Mouse (Mus musculus): ENCODE measurements around the gene Ccdc28b. TPM values are rescaled to one million over a fixed set of nuclear protein-coding genes. Genes with fewer than 3 reads are reported as not detected.
A peak's percentile ranks its signal among the peaks of the same experiment; 100 is the strongest.

Ccdc28b gene
- polyA plus RNA-seq, 1 experiment from 2014 or later = 88.3 TPM

- 0 out of 2 replicates have a peak, but pooled peaks have one; percentile 36 for ATAC-seq (ENCODE audit: low FRiP score, low read depth)
- Histone ChIP-seq H3K4me2 (replicated peaks) (no peak overlapping the region), H3K9me3 (no peaks in the 10 kb centered on the region), H3K27me3 (no peaks in the 10 kb centered on the region), H3K9ac (replicated peaks) (no peak overlapping the region; the same call in 1 of the 2 replicates), H3K4me1 (no peaks in the 10 kb centered on the region), H3K4me3 (no peak overlapping the region), H3K36me3 (peaks cover 52% of the 10 kb centered on the region), H3K27ac (replicated peaks) (no peak overlapping the region)
- 81% methylated on average over 12 of the region's 12 CpGs for WGBS
Observed at GRCm38 (mm10) chr4:129609139-129609631, 14.6 kb downstream of the Ccdc28b start.

- no peaks in the 10 kb centered on the region for H3K9me3 ChIP-seq
- H3K27ac ChIP-seq (replicated peaks) = peak overlapping the region; percentile 22
- no peak overlapping the region for H3K4me2 ChIP-seq (replicated peaks)
- no peak overlapping the region for H3K9ac ChIP-seq (replicated peaks)
- peak; percentile 73 for ATAC-seq (ENCODE audit: low FRiP score, low read depth)
- H3K4me3 ChIP-seq = no peak overlapping the region
- no peaks in the 10 kb centered on the region for H3K27me3 ChIP-seq
- WGBS = 42% methylated on average over 7 of the region's 7 CpGs
- H3K4me1 ChIP-seq = no peaks in the 10 kb centered on the region
- H3K36me3 ChIP-seq = peaks cover 58% of the 10 kb centered on the region
Observed at GRCm38 (mm10) chr4:129608426-129609025, 15.2 kb downstream of the Ccdc28b start.

- H3K9me3 ChIP-seq = no peaks in the 10 kb centered on the region
- peak within 1 kb of the TSS; percentile 87 for H3K9ac ChIP-seq (replicated peaks)
- peak within 1 kb of the TSS; percentile 75 for H3K4me3 ChIP-seq
- peaks cover 27% of the 10 kb centered on the region for H3K4me1 ChIP-seq
- peak within 1 kb of the TSS; percentile 93 for H3K4me2 ChIP-seq (replicated peaks)
- peaks cover 53% of the 10 kb centered on the region for H3K36me3 ChIP-seq
- peak within 1 kb of the TSS; percentile 52 for H3K27ac ChIP-seq (replicated peaks)
- ATAC-seq (ENCODE audit: low FRiP score, low read depth) = peak; percentile 88
- WGBS = under 1% methylated on average over 74 of the region's 74 CpGs
- no peaks in the 10 kb centered on the region for H3K27me3 ChIP-seq
Observed at GRCm38 (mm10) chr4:129600233-129601158, 23.3 kb downstream of the Ccdc28b start, which contains the start of the genes Eif3i and Tmem234. Eif3i (minus strand) TSS chr4:129600648. Tmem234 (plus strand) TSS chr4:129600668.

GRCm38 (mm10) chr4:129588865-129589264, 34.9 kb downstream of the Ccdc28b start:
- Histone ChIP-seq H3K27me3 (no peaks in the 10 kb centered on the region), H3K4me1 (peaks cover 11% of the 10 kb centered on the region), H3K4me2 (replicated peaks) (no peak overlapping the region), H3K27ac (replicated peaks) (no peak overlapping the region), H3K36me3 (peaks cover 40% of the 10 kb centered on the region), H3K9ac (replicated peaks) (no peak overlapping the region), H3K4me3 (no peak overlapping the region), H3K9me3 (no peaks in the 10 kb centered on the region)
- ATAC-seq (ENCODE audit: low FRiP score, low read depth) = no peak
- 87% methylated on average over 4 of the region's 4 CpGs for WGBS

GRCm38 (mm10) chr4:129586943-129587342, 36.8 kb downstream of the Ccdc28b start:
- H3K9ac ChIP-seq (replicated peaks) = no peak overlapping the region
- H3K36me3 ChIP-seq = peaks cover 20% of the 10 kb centered on the region
- H3K4me1 ChIP-seq = peaks cover 11% of the 10 kb centered on the region
- H3K9me3 ChIP-seq = no peaks in the 10 kb centered on the region
- no peak for ATAC-seq (ENCODE audit: low FRiP score, low read depth)
- H3K27ac ChIP-seq (replicated peaks) = no peak overlapping the region
- no peaks in the 10 kb centered on the region for H3K27me3 ChIP-seq
- H3K4me3 ChIP-seq = no peak overlapping the region
- 28% methylated on average over 1 of the region's 1 CpGs for WGBS
- no peak overlapping the region for H3K4me2 ChIP-seq (replicated peaks)

- Histone ChIP-seq H3K27ac (replicated peaks) (no peak overlapping the region), H3K4me2 (replicated peaks) (peak overlapping the region; percentile 60), H3K4me1 (peaks cover 11% of the 10 kb centered on the region), H3K9me3 (no peaks in the 10 kb centered on the region), H3K27me3 (no peaks in the 10 kb centered on the region), H3K9ac (replicated peaks) (no peak overlapping the region), H3K4me3 (no peak overlapping the region), H3K36me3 (peaks cover 9% of the 10 kb centered on the region)
- 84% methylated on average over 9 of the region's 9 CpGs for WGBS
- ATAC-seq (ENCODE audit: low FRiP score, low read depth) = no peak
Observed at GRCm38 (mm10) chr4:129585773-129586172, 38.0 kb downstream of the Ccdc28b start.

GRCm38 (mm10) chr4:129584884-129585608, 38.7 kb downstream of the Ccdc28b start:
- peak; percentile 58; the same call in 1 of the 2 replicates for ATAC-seq (ENCODE audit: low FRiP score, low read depth)
- Histone ChIP-seq H3K4me3 (peak overlapping the region; percentile 43), H3K36me3 (0 out of 2 replicates have a peak, but pooled peaks cover 2% of the 10 kb centered on the region), H3K9me3 (no peaks in the 10 kb centered on the region), H3K27ac (replicated peaks) (no peak overlapping the region), H3K4me1 (peaks cover 11% of the 10 kb centered on the region), H3K27me3 (no peaks in the 10 kb centered on the region), H3K4me2 (replicated peaks) (peak overlapping the region; percentile 60), H3K9ac (replicated peaks) (peak overlapping the region; percentile 49)
- WGBS = 3% methylated on average over 36 of the region's 36 CpGs

GRCm38 (mm10) chr4:129584370-129584769, 39.4 kb downstream of the Ccdc28b start:
- H3K27me3 ChIP-seq = no peaks in the 10 kb centered on the region
- no peak for ATAC-seq (ENCODE audit: low FRiP score, low read depth)
- peak overlapping the region; percentile 60 for H3K4me2 ChIP-seq (replicated peaks)
- WGBS = 83% methylated on average over 1 of the region's 1 CpGs
- H3K4me3 ChIP-seq = no peak overlapping the region; the same call in 1 of the 2 replicates
- H3K36me3 ChIP-seq = no peaks in the 10 kb centered on the region
- H3K9me3 ChIP-seq = no peaks in the 10 kb centered on the region
- H3K4me1 ChIP-seq = peaks cover 11% of the 10 kb centered on the region
- H3K27ac ChIP-seq (replicated peaks) = no peak overlapping the region
- H3K9ac ChIP-seq (replicated peaks) = 0 out of 2 replicates have a peak overlapping the region, but pooled peaks have one; percentile 49

GRCm38 (mm10) chr4:129582251-129582650, 41.5 kb downstream of the Ccdc28b start:
- H3K27me3 ChIP-seq = no peaks in the 10 kb centered on the region
- peaks cover 12% of the 10 kb centered on the region for H3K4me1 ChIP-seq
- no peak overlapping the region for H3K9ac ChIP-seq (replicated peaks)
- no peaks in the 10 kb centered on the region for H3K36me3 ChIP-seq
- H3K9me3 ChIP-seq = no peaks in the 10 kb centered on the region
- no peak for ATAC-seq (ENCODE audit: low FRiP score, low read depth)
- 64% methylated on average over 1 of the region's 1 CpGs for WGBS
- H3K4me2 ChIP-seq (replicated peaks) = no peak overlapping the region
- no peak overlapping the region for H3K27ac ChIP-seq (replicated peaks)
- H3K4me3 ChIP-seq = no peak overlapping the region

GRCm38 (mm10) chr4:129580347-129580746, 43.4 kb downstream of the Ccdc28b start:
- no peaks in the 10 kb centered on the region for H3K36me3 ChIP-seq
- no peaks in the 10 kb centered on the region for H3K27me3 ChIP-seq
- no peak overlapping the region for H3K4me3 ChIP-seq
- ATAC-seq (ENCODE audit: low FRiP score, low read depth) = no peak
- H3K4me1 ChIP-seq = peaks cover 18% of the 10 kb centered on the region
- H3K9me3 ChIP-seq = no peaks in the 10 kb centered on the region
- no peak overlapping the region for H3K4me2 ChIP-seq (replicated peaks)
- H3K9ac ChIP-seq (replicated peaks) = no peak overlapping the region
- H3K27ac ChIP-seq (replicated peaks) = no peak overlapping the region
- 81% methylated on average over 7 of the region's 7 CpGs for WGBS

GRCm38 (mm10) chr4:129578466-129578865, 45.3 kb downstream of the Ccdc28b start, which contains the start of gene Fam167b:
Fam167b (minus strand) TSS chr4:129578549.
- Histone ChIP-seq H3K9ac (replicated peaks) (no peak within 1 kb of the TSS), H3K4me3 (no peak within 1 kb of the TSS), H3K9me3 (no peaks in the 10 kb centered on the region), H3K27ac (replicated peaks) (no peak within 1 kb of the TSS), H3K27me3 (no peaks in the 10 kb centered on the region), H3K36me3 (no peaks in the 10 kb centered on the region), H3K4me1 (peaks cover 7% of the 10 kb centered on the region; the same call in 1 of the 2 replicates), H3K4me2 (replicated peaks) (peak within 1 kb of the TSS; percentile 30; the same call in 1 of the 2 replicates)
- WGBS = 94% methylated on average over 5 of the region's 5 CpGs
- ATAC-seq (ENCODE audit: low FRiP score, low read depth) = no peak
